Mouse (Mus musculus): ENCODE measurements around the gene Cd2ap.

GRCm38 (mm10) chr17:42863186-42863585 is 13.3 kb downstream of the Cd2ap start:
- TF ChIP-seq ETS1 (IDR thresholded peaks at IDR 0.05; ENCODE audit: low read depth, low read length): no peak
- TF ChIP-seq EP300 (IDR thresholded peaks at IDR 0.05; ENCODE audit: low read depth in 1 of 2, low read length in 2 of 2): no peak
- TF ChIP-seq JUND (IDR thresholded peaks at IDR 0.05; ENCODE audit: low read depth, low read length): no peak

Data from MEL (cell line).